Mouse (Mus musculus): ENCODE data around the gene Rictor. TPM values are rescaled to one million over a fixed set of nuclear protein-coding genes. Genes with fewer than 3 reads are reported as not detected.

Rictor gene
- polyA plus RNA-seq (2014; fragmentation: Nextera tagmentation; extraction: Ambion mirVana), result 44.8 and 46.8 TPM in 2 replicates

DNA sequence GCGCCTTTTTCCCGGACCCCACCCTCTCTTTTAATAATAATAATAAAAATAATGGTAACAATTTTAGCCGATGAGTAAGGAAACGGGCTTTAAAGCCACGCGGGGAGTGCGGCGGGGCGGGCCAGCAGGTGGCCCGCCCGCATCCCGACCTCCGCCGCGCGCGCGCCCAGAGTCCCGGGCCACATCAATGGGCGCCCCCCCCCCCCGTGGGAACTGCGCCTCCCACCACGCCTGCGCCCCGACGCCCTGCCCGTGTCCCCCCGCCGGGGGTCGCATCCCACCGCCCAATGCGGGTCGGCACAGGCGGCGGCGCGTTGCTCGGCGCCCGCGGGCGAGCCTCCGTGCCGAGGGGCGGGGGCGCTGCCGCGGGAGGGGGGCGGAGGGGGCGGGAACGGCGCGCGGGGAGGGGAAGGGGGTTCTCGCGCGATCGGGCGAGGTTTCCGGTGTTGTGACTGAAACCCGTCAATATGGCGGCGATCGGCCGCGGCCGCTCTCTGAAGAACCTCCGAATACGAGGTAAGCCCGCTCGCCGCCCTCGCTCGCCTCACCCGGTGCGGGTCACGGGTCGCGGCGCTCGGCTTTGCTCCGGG is at the start of gene Rictor:
Gene Rictor, plus strand, starts transcription at position 444 of the 590 bp plus-strand sequence.
- Histone ChIP-seq H3K9ac (ENCODE audit: low read length) (peak within 1 kb of the TSS; percentile 90), H3K27me3 (ENCODE audit: control insufficient read depth, insufficient read depth, low read length) (no peaks in the 10 kb centered on the region), H3K9me3 (ENCODE audit: control insufficient read depth, low read length) (no peaks in the 10 kb centered on the region), H3K4me2 (ENCODE audit: low read depth, low read length, severe bottlenecking) (peak within 1 kb of the TSS; percentile 76), H3K4me3 (ENCODE audit: low read depth, low read length) (peak within 1 kb of the TSS; percentile 91), H3K4me1 (replicated peaks; ENCODE audit: control insufficient read depth, insufficient read depth, low read length) (no peaks in the 10 kb centered on the region), H3K27ac (ENCODE audit: low read depth, low read length) (peak within 1 kb of the TSS; percentile 90), H3K36me3 (ENCODE audit: control insufficient read depth, insufficient read depth, low read length) (no peaks in the 10 kb centered on the region)
- WGBS, result under 1% methylated on average over 54 of the region's 82 CpGs
- ATAC-seq (replicated peaks; ENCODE audit: low FRiP score) (peak; percentile 93), DNase-seq (ENCODE audit: low spot score) (peak; percentile 96)

DNA sequence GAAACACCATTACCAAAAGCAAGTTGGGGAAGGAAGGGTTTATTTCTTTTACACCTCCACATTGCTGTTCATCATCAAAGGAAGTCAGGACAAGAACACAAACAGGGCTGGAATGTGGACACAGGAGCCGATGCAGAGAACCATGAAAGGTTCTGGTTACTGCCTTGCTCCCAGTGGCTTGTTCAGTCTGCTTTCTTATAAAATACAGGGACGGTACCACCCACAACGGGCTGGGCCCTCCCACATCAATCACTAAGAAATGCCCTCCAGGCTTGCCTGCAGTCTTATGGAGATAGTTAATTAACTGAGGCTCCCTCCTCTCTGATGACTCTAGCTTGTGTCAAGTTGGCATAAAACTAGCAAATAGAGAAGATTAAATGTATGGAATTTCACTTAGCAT is 46.2 kb upstream of the Rictor start:
- no peak for ATAC-seq (replicated peaks; ENCODE audit: low FRiP score)
- no peak overlapping the region for H3K9ac ChIP-seq (ENCODE audit: low read length)
- H3K9me3 ChIP-seq (ENCODE audit: control insufficient read depth, low read length), result no peaks in the 10 kb centered on the region
- no peak for DNase-seq (ENCODE audit: low spot score)
- H3K27ac ChIP-seq (ENCODE audit: low read depth, low read length), result no peak overlapping the region
- H3K4me2 ChIP-seq (ENCODE audit: low read depth, low read length, severe bottlenecking), result no peak overlapping the region
- H3K4me1 ChIP-seq (replicated peaks; ENCODE audit: control insufficient read depth, insufficient read depth, low read length), result no peaks in the 10 kb centered on the region
- WGBS, result 68% methylated on average over 3 of the region's 3 CpGs
- no peak overlapping the region for H3K4me3 ChIP-seq (ENCODE audit: low read depth, low read length)
- H3K27me3 ChIP-seq (ENCODE audit: control insufficient read depth, insufficient read depth, low read length), result no peaks in the 10 kb centered on the region
- H3K36me3 ChIP-seq (ENCODE audit: control insufficient read depth, insufficient read depth, low read length), result no peaks in the 10 kb centered on the region

DNA sequence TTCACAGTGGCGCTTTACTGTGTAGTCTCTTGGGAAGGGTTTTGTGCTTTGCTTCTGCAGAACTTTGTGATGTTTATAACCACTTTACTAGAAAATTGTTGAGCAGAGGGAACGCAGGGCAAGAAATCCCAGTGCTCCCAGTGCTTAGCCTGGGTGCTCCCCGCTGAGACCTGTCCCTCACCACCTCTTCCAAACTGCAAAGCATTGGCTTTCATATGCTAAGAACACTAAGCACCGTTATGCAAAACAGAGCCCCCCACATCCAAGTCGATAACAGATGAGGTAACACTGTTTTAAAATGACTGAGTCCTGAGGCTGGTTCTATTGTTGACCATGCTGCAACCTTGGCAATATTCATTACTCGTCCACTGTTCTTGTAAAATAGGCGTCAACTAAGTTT is 44.2 kb upstream of the Rictor start:
- Histone ChIP-seq H3K4me1 (replicated peaks; ENCODE audit: control insufficient read depth, insufficient read depth, low read length) (no peaks in the 10 kb centered on the region), H3K9ac (ENCODE audit: low read length) (no peak overlapping the region), H3K27me3 (ENCODE audit: control insufficient read depth, insufficient read depth, low read length) (no peaks in the 10 kb centered on the region), H3K4me2 (ENCODE audit: low read depth, low read length, severe bottlenecking) (no peak overlapping the region), H3K27ac (ENCODE audit: low read depth, low read length) (no peak overlapping the region), H3K36me3 (ENCODE audit: control insufficient read depth, insufficient read depth, low read length) (no peaks in the 10 kb centered on the region), H3K9me3 (ENCODE audit: control insufficient read depth, low read length) (no peaks in the 10 kb centered on the region), H3K4me3 (ENCODE audit: low read depth, low read length) (no peak overlapping the region)
- 69% methylated on average over 7 of the region's 7 CpGs for WGBS
- ATAC-seq (replicated peaks; ENCODE audit: low FRiP score) (no peak), DNase-seq (ENCODE audit: low spot score) (no peak)

DNA sequence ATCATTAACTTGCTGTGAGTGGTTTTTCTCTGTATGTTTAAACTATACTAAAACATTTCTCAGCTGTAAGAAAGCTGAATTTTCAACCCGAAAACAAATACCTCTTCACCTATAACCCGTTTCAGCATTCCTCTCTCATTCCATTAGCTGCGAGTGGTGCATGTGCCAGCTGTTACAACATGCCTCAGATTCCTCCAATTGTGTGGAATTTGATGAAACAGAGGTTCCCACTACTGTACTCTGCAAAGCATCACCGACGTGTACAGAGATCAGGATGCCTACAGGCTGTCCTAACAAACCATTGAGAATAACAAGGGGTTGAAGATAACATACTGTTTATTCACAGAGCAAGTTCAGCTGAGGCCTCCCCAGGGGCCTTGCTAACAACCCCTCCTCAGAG is 42.1 kb upstream of the Rictor start:
- ATAC-seq (replicated peaks; ENCODE audit: low FRiP score) (no peak), DNase-seq (ENCODE audit: low spot score) (no peak)
- H3K4me1 ChIP-seq (replicated peaks; ENCODE audit: control insufficient read depth, insufficient read depth, low read length), result no peaks in the 10 kb centered on the region
- H3K9ac ChIP-seq (ENCODE audit: low read length), result no peak overlapping the region
- WGBS, result 64% methylated on average over 5 of the region's 5 CpGs
- H3K27ac ChIP-seq (ENCODE audit: low read depth, low read length), result no peak overlapping the region
- H3K27me3 ChIP-seq (ENCODE audit: control insufficient read depth, insufficient read depth, low read length), result no peaks in the 10 kb centered on the region
- no peaks in the 10 kb centered on the region for H3K9me3 ChIP-seq (ENCODE audit: control insufficient read depth, low read length)
- no peaks in the 10 kb centered on the region for H3K36me3 ChIP-seq (ENCODE audit: control insufficient read depth, insufficient read depth, low read length)
- no peak overlapping the region for H3K4me3 ChIP-seq (ENCODE audit: low read depth, low read length)
- H3K4me2 ChIP-seq (ENCODE audit: low read depth, low read length, severe bottlenecking), result no peak overlapping the region

DNA sequence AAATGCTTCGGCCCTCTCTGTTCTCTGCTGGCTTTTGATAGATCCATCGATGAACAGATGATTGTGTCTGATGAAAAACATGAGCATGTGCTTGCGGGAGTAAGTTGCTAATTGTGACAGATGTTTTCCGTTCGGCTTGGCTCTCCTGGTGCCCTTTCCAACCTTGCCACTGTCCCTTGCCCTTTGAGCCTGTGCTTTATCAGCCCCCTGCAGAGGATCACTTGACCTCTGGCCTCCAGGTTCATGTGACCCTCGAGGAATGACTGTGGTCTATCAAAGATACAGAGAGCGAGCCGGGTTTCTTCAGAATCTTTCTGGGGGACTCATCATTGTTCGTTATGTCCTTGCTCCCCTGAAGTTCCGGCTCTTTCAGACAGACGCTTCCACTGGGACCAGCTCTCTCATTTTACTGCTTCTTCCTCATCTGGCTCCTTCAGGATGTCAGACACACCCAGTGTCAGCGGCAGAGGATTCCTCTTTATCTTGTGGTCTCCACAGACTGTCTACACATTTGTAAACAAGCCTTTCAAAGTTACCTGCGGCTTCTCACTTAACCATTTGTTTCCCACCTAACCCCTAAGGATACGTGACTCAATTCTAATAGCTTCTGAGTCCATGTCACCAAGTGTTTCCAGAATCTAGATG is 39.3 kb upstream of the Rictor start:
- Histone ChIP-seq H3K27ac (ENCODE audit: low read depth, low read length) (no peak overlapping the region), H3K27me3 (ENCODE audit: control insufficient read depth, insufficient read depth, low read length) (no peaks in the 10 kb centered on the region), H3K4me2 (ENCODE audit: low read depth, low read length, severe bottlenecking) (no peak overlapping the region), H3K9me3 (ENCODE audit: control insufficient read depth, low read length) (no peaks in the 10 kb centered on the region), H3K9ac (ENCODE audit: low read length) (no peak overlapping the region), H3K36me3 (ENCODE audit: control insufficient read depth, insufficient read depth, low read length) (no peaks in the 10 kb centered on the region), H3K4me1 (replicated peaks; ENCODE audit: control insufficient read depth, insufficient read depth, low read length) (no peaks in the 10 kb centered on the region), H3K4me3 (ENCODE audit: low read depth, low read length) (no peak overlapping the region)
- ATAC-seq (replicated peaks; ENCODE audit: low FRiP score) (no peak), DNase-seq (ENCODE audit: low spot score) (no peak)
- WGBS, result 47% methylated on average over 14 of the region's 14 CpGs

DNA sequence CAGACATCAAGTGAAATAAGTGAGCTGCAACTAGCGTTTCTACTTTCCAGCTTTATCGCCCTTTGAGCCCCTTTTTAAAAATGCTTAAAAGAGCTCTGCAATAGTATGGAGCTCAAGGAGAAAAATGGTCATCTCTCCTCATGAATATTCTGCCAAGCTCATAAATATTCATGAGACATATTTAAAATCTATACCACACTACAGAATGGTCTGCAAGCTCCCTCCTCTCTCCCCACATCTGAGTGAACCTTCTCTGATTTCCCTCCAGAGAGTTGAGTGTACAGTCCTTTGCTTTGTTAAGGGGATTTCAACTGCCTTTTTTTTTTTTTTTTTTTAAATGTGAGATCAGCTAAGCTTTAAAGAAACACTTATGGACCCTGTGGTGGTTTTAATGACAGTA is 29.7 kb upstream of the Rictor start:
- H3K4me1 ChIP-seq (replicated peaks; ENCODE audit: control insufficient read depth, insufficient read depth, low read length), result no peaks in the 10 kb centered on the region
- DNase-seq (ENCODE audit: low spot score) (no peak), ATAC-seq (replicated peaks; ENCODE audit: low FRiP score) (peak; percentile 51; the same call in 1 of the 2 replicates)
- H3K4me3 ChIP-seq (ENCODE audit: low read depth, low read length), result no peak overlapping the region
- H3K9ac ChIP-seq (ENCODE audit: low read length), result no peak overlapping the region
- H3K9me3 ChIP-seq (ENCODE audit: control insufficient read depth, low read length), result no peaks in the 10 kb centered on the region
- no peaks in the 10 kb centered on the region for H3K36me3 ChIP-seq (ENCODE audit: control insufficient read depth, insufficient read depth, low read length)
- WGBS, result 72% methylated on average over 2 of the region's 2 CpGs
- no peak overlapping the region for H3K27ac ChIP-seq (ENCODE audit: low read depth, low read length)
- no peak overlapping the region for H3K4me2 ChIP-seq (ENCODE audit: low read depth, low read length, severe bottlenecking)
- no peaks in the 10 kb centered on the region for H3K27me3 ChIP-seq (ENCODE audit: control insufficient read depth, insufficient read depth, low read length)

DNA sequence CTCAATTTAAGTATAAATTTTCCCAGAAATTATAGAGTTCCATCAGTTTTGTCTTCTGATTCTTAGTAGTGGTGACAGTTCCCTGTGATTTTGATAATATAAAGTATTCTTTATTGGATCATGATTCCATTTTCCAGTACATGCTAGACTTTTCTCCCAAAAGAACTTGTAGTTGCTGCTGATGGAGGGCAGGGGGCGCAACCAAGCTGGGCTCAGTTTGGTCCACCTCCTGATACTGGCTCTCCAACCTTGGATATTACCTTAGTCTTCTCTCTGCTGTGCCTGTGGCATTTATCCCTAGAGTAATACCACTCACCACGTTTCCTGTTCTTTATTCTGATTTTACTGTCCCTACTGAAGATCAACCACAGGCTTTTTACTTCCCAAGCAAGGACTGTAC is 6.0 kb upstream of the Rictor start:
- no peak for ATAC-seq (replicated peaks; ENCODE audit: low FRiP score)
- H3K9me3 ChIP-seq (ENCODE audit: control insufficient read depth, low read length), result no peaks in the 10 kb centered on the region
- no peaks in the 10 kb centered on the region for H3K4me1 ChIP-seq (replicated peaks; ENCODE audit: control insufficient read depth, insufficient read depth, low read length)
- 79% methylated on average over 2 of the region's 2 CpGs for WGBS
- H3K27me3 ChIP-seq (ENCODE audit: control insufficient read depth, insufficient read depth, low read length), result no peaks in the 10 kb centered on the region
- H3K9ac ChIP-seq (ENCODE audit: low read length), result no peak overlapping the region
- H3K27ac ChIP-seq (ENCODE audit: low read depth, low read length), result no peak overlapping the region
- no peak overlapping the region for H3K4me3 ChIP-seq (ENCODE audit: low read depth, low read length)
- DNase-seq (ENCODE audit: low spot score), result no peak
- H3K36me3 ChIP-seq (ENCODE audit: control insufficient read depth, insufficient read depth, low read length), result no peaks in the 10 kb centered on the region
- no peak overlapping the region for H3K4me2 ChIP-seq (ENCODE audit: low read depth, low read length, severe bottlenecking)

DNA sequence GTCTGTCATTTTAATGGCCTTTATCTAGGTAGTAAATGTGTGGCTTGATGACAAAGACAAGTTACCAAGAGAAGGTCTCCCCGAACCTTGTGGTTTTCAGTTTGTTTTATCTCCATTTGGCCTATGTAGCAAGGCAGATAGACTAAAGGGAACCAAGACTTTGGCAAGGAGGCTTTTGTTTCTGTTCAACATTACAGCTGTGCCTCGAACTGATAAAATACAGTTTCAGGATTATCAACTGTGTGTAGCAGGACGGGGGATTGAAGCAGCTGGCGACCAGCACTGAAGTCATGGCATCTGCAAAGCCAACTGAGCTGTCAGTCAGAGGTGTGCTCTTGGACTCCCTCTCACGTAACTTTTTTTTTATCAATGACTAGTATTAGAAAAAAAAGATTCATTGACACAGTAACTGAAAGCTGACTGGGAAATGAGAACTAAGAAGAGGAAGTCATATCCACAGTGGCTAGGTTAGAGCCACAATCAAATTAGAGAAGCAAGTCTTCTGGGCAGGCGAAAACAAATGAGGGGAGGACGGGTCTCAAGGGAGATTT is 2.8 kb upstream of the Rictor start:
- H3K4me3 ChIP-seq (ENCODE audit: low read depth, low read length), result no peak overlapping the region
- 78% methylated on average over 7 of the region's 7 CpGs for WGBS
- no peak for DNase-seq (ENCODE audit: low spot score)
- no peaks in the 10 kb centered on the region for H3K9me3 ChIP-seq (ENCODE audit: control insufficient read depth, low read length)
- no peak overlapping the region for H3K4me2 ChIP-seq (ENCODE audit: low read depth, low read length, severe bottlenecking)
- H3K27me3 ChIP-seq (ENCODE audit: control insufficient read depth, insufficient read depth, low read length), result no peaks in the 10 kb centered on the region
- no peak overlapping the region for H3K27ac ChIP-seq (ENCODE audit: low read depth, low read length)
- ATAC-seq (replicated peaks; ENCODE audit: low FRiP score), result no peak
- no peaks in the 10 kb centered on the region for H3K4me1 ChIP-seq (replicated peaks; ENCODE audit: control insufficient read depth, insufficient read depth, low read length)
- H3K9ac ChIP-seq (ENCODE audit: low read length), result no peak overlapping the region
- no peaks in the 10 kb centered on the region for H3K36me3 ChIP-seq (ENCODE audit: control insufficient read depth, insufficient read depth, low read length)

DNA sequence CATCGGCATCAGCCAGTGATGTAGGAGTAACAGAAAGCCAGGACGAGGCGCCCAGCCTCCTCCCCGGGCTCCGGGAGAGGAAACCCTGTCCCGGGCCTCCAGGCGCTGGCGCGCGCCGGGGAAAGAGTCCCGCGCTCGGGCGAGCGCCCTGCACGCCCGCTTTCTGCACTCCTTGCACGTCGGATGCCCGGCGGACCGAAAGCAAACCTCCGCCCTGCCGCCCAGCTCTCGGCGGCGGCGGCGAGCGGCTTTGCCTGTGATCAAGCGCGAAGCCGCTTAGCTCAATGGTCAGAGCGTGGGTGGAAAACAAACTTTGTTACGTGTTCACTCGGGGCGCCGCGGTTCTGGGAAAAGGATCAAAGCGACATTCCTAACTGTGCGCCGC is 636 bp upstream of the Rictor start:
- peak overlapping the region; percentile 91 for H3K4me3 ChIP-seq (ENCODE audit: low read depth, low read length)
- DNase-seq (ENCODE audit: low spot score), result peak; percentile 88
- H3K9ac ChIP-seq (ENCODE audit: low read length), result peak overlapping the region; percentile 90
- H3K36me3 ChIP-seq (ENCODE audit: control insufficient read depth, insufficient read depth, low read length), result no peaks in the 10 kb centered on the region
- no peaks in the 10 kb centered on the region for H3K4me1 ChIP-seq (replicated peaks; ENCODE audit: control insufficient read depth, insufficient read depth, low read length)
- ATAC-seq (replicated peaks; ENCODE audit: low FRiP score), result peak; percentile 73
- H3K27me3 ChIP-seq (ENCODE audit: control insufficient read depth, insufficient read depth, low read length), result no peaks in the 10 kb centered on the region
- H3K27ac ChIP-seq (ENCODE audit: low read depth, low read length), result peak overlapping the region; percentile 90
- H3K9me3 ChIP-seq (ENCODE audit: control insufficient read depth, low read length), result no peaks in the 10 kb centered on the region
- under 1% methylated on average over 43 of the region's 43 CpGs for WGBS
- H3K4me2 ChIP-seq (ENCODE audit: low read depth, low read length, severe bottlenecking), result peak overlapping the region; percentile 76

Measured in forebrain, embryonic 11.5 days (tissue).